Mouse (Mus musculus) hindbrain, embryonic 14.5 days (tissue): ENCODE data around the gene Marco. TPM values are rescaled to one million over a fixed set of nuclear protein-coding genes. Genes with fewer than 3 reads are reported as not detected.

Experiments used
- ATAC-seq: fragments of 200-750 bp; cut with Nextera tagmentation; 2 replicates; pipeline ENCODE4 v1.8.0; 2017; ENCODE audit warnings: moderate number of reproducible peaks, mild to moderate bottlenecking, moderate TSS enrichment, moderate library complexity; ENCODE audit not compliant: low FRiP score
- DNase-seq: peaks from one replicate; pipeline ENCODE4 v3.0.0-alpha.2; 2015; ENCODE audit warnings: low spot score
- H3K27ac ChIP-seq: fragments of 300-500 bp; sonication (generic); 2 replicates; pipeline ENCODE4 v1.5.1; 2014; ENCODE audit warnings: mild to moderate bottlenecking, moderate library complexity
- H3K27me3 ChIP-seq: fragments of 300-500 bp; sonication (generic); 2 replicates; pipeline ENCODE4 v1.6.1; 2014; ENCODE audit warnings: mild to moderate bottlenecking, low read length, mixed read lengths; ENCODE audit not compliant: control insufficient read depth, insufficient read depth
- H3K36me3 ChIP-seq: fragments of 300-500 bp; sonication (generic); replicated peaks from 2 replicates; pipeline ENCODE4 v1.6.1; 2014; ENCODE audit not compliant: control insufficient read depth, insufficient read depth
- H3K4me1 ChIP-seq: fragments of 300-500 bp; sonication (generic); replicated peaks from 2 replicates; pipeline ENCODE4 v1.6.1; 2014; ENCODE audit warnings: antibody characterized with exemption, low read length, mixed read lengths; ENCODE audit not compliant: control insufficient read depth, insufficient read depth
- H3K4me2 ChIP-seq: fragments of 300-500 bp; sonication (generic); replicated peaks from 2 replicates; pipeline ENCODE4 v1.6.1; 2014; ENCODE audit warnings: mild to moderate bottlenecking, moderate library complexity
- H3K4me3 ChIP-seq: fragments of 300-500 bp; sonication (generic); replicated peaks from 2 replicates; pipeline ENCODE4 v1.5.1; 2014; ENCODE audit warnings: mild to moderate bottlenecking, low read length
- H3K9ac ChIP-seq: fragments of 300-500 bp; sonication (generic); 2 replicates; pipeline ENCODE4 v1.6.1; 2014
- H3K9me3 ChIP-seq: fragments of 300-500 bp; sonication (generic); 2 replicates; pipeline ENCODE4 v1.6.1; 2016; ENCODE audit warnings: low read length; ENCODE audit not compliant: control insufficient read depth
- WGBS: fragments of 180-500 bp; shearing (Covaris S2); extraction: QIAGEN DNeasy Blood & Tissue Kit; methylation state at CpG from one replicate; pipeline ENCODE4 v1.1.7; 2014; 5-methylcytosine and 5-hydroxymethylcytosine counted together
- polyA plus RNA-seq: library from polyadenylated mRNA; unstranded; fragments of >200 nt; fragmentation: Nextera tagmentation; extraction: Ambion mirVana; gene quantifications from 2 replicates; pipeline ENCODE4 v1.2.1, GENCODE M21; 2014

The Marco gene
- polyA plus RNA-seq, 1 experiment from 2014 or later, result 0.21 TPM

DNA sequence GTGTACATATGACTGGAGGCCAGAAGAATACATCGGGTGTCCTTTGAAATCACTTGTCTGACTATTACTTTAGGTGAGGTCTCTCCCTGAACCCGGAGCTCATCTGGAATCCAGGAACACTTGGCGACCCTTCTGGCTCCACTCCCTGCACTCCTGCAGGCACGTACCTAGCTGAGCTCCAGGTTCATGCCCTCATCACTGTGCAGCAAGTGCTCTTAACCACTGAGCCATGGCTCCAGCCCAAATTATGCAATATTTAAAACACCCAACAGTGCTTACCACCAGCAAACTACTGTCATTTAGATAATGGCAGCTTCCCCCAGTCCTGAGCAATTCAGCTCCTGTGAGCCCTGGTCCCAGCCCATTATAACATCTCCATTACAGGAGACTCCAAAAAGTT, 4.2 kb upstream of the Marco start:
- H3K27ac ChIP-seq, result no peak overlapping the region
- H3K27me3 ChIP-seq, result no peaks in the 10 kb centered on the region
- no peak overlapping the region for H3K4me3 ChIP-seq
- H3K4me1 ChIP-seq, result no peaks in the 10 kb centered on the region
- H3K4me2 ChIP-seq, result no peak overlapping the region
- no peaks in the 10 kb centered on the region for H3K9me3 ChIP-seq
- DNase-seq (no peak), ATAC-seq (no peak)
- no peak overlapping the region for H3K9ac ChIP-seq
- WGBS, result 96% methylated on average over 4 of the region's 4 CpGs
- H3K36me3 ChIP-seq, result no peaks in the 10 kb centered on the region

- DNase-seq (no peak), ATAC-seq (no peak)
- Histone ChIP-seq H3K4me2 (no peak overlapping the region), H3K36me3 (no peaks in the 10 kb centered on the region), H3K9ac (no peak overlapping the region), H3K27ac (no peak overlapping the region), H3K9me3 (no peaks in the 10 kb centered on the region), H3K4me1 (no peaks in the 10 kb centered on the region), H3K4me3 (no peak overlapping the region), H3K27me3 (no peaks in the 10 kb centered on the region)
- WGBS, result 60% methylated on average over 6 of the region's 6 CpGs
Observed at GRCm38 (mm10) chr1:120504046-120504710, 646 bp downstream of the Marco start.

GRCm38 (mm10) chr1:120501496-120501895, 3.3 kb downstream of the Marco start:
- Histone ChIP-seq H3K9ac (no peak overlapping the region), H3K9me3 (no peaks in the 10 kb centered on the region), H3K36me3 (no peaks in the 10 kb centered on the region), H3K4me3 (no peak overlapping the region), H3K4me1 (no peaks in the 10 kb centered on the region), H3K27ac (no peak overlapping the region), H3K4me2 (no peak overlapping the region), H3K27me3 (no peaks in the 10 kb centered on the region)
- no peak for DNase-seq
- 81% methylated on average over 4 of the region's 4 CpGs for WGBS
- ATAC-seq, result no peak

- no peak overlapping the region for H3K27ac ChIP-seq
- H3K9ac ChIP-seq, result no peak overlapping the region
- H3K36me3 ChIP-seq, result no peaks in the 10 kb centered on the region
- 86% methylated on average over 4 of the region's 4 CpGs for whole genome bisulfite sequencing
- no peaks in the 10 kb centered on the region for H3K4me1 ChIP-seq
- no peaks in the 10 kb centered on the region for H3K9me3 ChIP-seq
- DNase-seq (no peak), ATAC-seq (no peak)
- no peaks in the 10 kb centered on the region for H3K27me3 ChIP-seq
- H3K4me3 ChIP-seq, result no peak overlapping the region
- no peak overlapping the region for H3K4me2 ChIP-seq
Observed at GRCm38 (mm10) chr1:120498036-120498435, 6.8 kb downstream of the Marco start.

DNA sequence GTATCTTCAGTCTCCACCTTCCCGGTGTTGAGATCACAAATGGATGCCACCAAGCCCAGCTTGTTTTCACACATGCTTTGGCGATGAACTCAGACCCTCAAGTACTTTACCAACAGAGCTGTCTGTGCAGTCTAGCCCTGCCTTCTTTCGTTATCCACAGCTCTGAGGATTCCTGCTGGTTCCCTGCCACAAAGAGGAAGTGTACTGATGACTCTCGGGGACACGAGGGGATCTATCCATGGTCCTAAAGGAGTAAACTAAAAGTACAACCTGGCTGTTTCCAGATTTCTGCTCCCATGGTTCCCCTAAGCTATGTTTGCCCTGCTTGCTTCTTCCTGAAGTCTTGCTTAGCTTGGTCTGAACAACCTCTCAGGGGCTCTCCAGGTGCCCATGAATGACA, 23.9 kb downstream of the Marco start:
- H3K4me2 ChIP-seq, result no peak overlapping the region
- no peak for DNase-seq
- H3K9ac ChIP-seq, result no peak overlapping the region
- no peak overlapping the region for H3K4me3 ChIP-seq
- 38% methylated on average over 5 of the region's 5 CpGs for WGBS
- no peak overlapping the region for H3K27ac ChIP-seq
- no peaks in the 10 kb centered on the region for H3K4me1 ChIP-seq
- H3K36me3 ChIP-seq, result no peaks in the 10 kb centered on the region
- H3K27me3 ChIP-seq, result no peaks in the 10 kb centered on the region
- no peaks in the 10 kb centered on the region for H3K9me3 ChIP-seq
- ATAC-seq, result no peak

GRCm38 (mm10) chr1:120474825-120475224, 30.0 kb downstream of the Marco start:
- Histone ChIP-seq H3K4me2 (no peak overlapping the region), H3K9ac (no peak overlapping the region), H3K27me3 (no peaks in the 10 kb centered on the region), H3K27ac (no peak overlapping the region), H3K36me3 (no peaks in the 10 kb centered on the region), H3K9me3 (no peaks in the 10 kb centered on the region), H3K4me3 (no peak overlapping the region), H3K4me1 (no peaks in the 10 kb centered on the region)
- ATAC-seq (no peak), DNase-seq (no peak)
- 74% methylated on average over 4 of the region's 4 CpGs for WGBS

DNA sequence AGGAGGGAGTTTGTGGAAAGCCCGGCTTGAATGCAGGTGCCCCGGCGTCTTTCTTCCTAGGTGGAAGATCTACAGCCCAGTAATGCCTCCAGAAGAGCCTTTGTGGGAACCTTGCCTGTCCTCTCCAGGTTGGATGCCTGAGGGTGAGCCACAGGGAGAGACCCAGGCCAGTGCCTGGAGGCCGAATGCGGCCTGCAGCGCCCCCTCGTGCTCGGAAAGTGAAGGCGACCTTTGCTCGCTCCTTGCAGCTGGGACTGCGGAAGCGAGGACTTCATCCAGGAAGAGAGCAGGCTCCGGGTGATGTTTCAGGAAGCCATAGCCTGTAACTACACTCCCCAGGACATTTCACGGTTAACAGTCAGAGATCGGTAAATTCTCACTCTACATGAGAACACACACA, 35.9 kb downstream of the Marco start:
- Histone ChIP-seq H3K9ac (no peak overlapping the region), H3K27ac (no peak overlapping the region), H3K9me3 (no peaks in the 10 kb centered on the region), H3K36me3 (no peaks in the 10 kb centered on the region), H3K4me1 (peaks cover 4% of the 10 kb centered on the region; the same call in 1 of the 2 replicates), H3K4me2 (no peak overlapping the region), H3K27me3 (no peaks in the 10 kb centered on the region; the same call in 1 of the 2 replicates), H3K4me3 (no peak overlapping the region)
- ATAC-seq (peak; percentile 8; the same call in 1 of the 2 replicates), DNase-seq (peak; percentile 63)
- 17% methylated on average over 15 of the region's 15 CpGs for WGBS

DNA sequence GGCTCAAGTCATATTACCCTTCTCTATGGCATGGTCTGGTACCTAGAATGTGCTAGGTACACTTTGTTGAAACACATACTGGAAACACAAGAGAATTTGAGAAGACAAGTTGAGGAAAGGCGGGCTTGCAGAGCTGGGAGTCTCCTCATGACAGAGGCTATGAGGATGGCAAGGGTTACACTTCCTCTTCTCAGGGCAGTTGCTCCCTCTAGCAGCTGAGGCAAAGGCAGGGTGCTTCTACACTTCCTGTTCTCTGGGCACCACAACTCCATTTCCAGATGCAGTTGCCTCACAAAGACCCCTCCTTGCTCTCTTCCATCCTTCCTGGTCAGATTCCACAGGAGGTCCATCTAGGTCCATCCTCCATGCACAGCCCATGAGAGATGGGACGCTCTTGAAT, 37.5 kb downstream of the Marco start:
- Histone ChIP-seq H3K4me3 (no peak overlapping the region), H3K4me1 (peaks cover 4% of the 10 kb centered on the region; the same call in 1 of the 2 replicates), H3K27ac (no peak overlapping the region), H3K36me3 (no peaks in the 10 kb centered on the region), H3K4me2 (no peak overlapping the region), H3K27me3 (no peaks in the 10 kb centered on the region; the same call in 1 of the 2 replicates), H3K9me3 (no peaks in the 10 kb centered on the region), H3K9ac (no peak overlapping the region)
- ATAC-seq (no peak), DNase-seq (no peak)
- WGBS, result 93% methylated on average over 2 of the region's 2 CpGs

DNA sequence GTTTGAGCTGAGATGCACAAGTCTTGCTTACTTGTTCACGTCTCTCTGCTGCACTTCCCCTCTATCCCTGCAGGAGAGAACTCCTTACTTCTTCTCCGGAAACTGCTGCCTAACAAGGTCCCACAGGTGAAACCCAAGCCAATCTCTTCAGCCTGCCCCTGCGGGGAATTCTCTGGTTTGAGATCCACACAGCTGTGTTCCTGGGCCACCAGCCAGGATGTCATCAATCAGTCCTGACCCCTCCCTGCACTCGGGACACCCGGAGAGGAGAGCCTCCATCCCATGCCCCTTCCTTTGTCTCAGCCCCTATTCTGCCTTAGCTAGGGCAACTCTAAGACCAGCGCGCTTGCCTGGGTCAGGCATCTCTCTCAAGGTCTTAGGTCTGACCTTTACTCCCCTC, 38.1 kb downstream of the Marco start:
- 8% methylated on average over 7 of the region's 7 CpGs for WGBS
- Histone ChIP-seq H3K4me2 (no peak overlapping the region), H3K4me1 (peaks cover 4% of the 10 kb centered on the region; the same call in 1 of the 2 replicates), H3K27ac (no peak overlapping the region), H3K36me3 (no peaks in the 10 kb centered on the region), H3K4me3 (no peak overlapping the region), H3K9me3 (no peaks in the 10 kb centered on the region), H3K9ac (no peak overlapping the region), H3K27me3 (no peaks in the 10 kb centered on the region; the same call in 1 of the 2 replicates)
- no peak for DNase-seq
- ATAC-seq, result no peak
